ENCODE assay signal across 16 mouse cellular contexts in the genomic region with DNA sequence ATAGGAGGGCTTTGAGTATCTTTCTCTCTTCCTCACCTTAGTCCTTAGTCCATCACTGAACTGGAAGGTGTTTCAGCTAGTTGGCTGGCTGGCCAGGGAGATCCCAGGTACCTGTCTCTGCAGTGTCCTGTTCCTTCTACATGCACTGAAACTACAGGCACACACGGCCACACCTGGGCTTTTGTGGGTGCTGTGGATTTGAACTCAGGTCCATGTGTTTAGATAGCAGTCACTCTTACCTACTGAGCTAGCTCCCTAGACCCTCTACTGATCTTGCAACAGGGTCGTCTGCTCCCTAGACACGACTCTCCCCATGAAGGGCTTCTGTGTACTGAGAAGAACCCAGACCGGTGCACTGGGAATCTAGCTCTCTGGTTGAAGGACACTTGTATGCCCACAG. TPM values are rescaled to one million over a fixed set of nuclear protein-coding genes. Genes with fewer than 3 reads are reported as not detected.
DNase-seq lines count a peak whose midpoint lies in the region; ATAC-seq and TF ChIP-seq lines count a peak whose summit lies in the region.
"Had no signal": no experiment of that assay in that cellular context is flagged by ENCODE, and none has a peak within 500 bp of the region (broad histone marks: within the 10 kb centered on the region; RNA-seq: fewer than 3 reads in every experiment).

No protein-coding gene starts in this region.

- no peak for TF ChIP-seq CTCF in heart, adult 2 months (IDR thresholded peaks at IDR 0.05)

- no peaks in the 10 kb centered on the region for H3K9me3 ChIP-seq in kidney, embryonic 15.5 days (replicated peaks)
- H3K9me3 ChIP-seq in embryonic facial prominence, embryonic 14.5 days (ENCODE audit: control insufficient read depth, low read length), result no peaks in the 10 kb centered on the region
- H3K9me3 ChIP-seq in limb, embryonic 10.5 days (replicated peaks), result no peaks in the 10 kb centered on the region
- H3K9me3 ChIP-seq: liver, embryonic 13.5 days; midbrain, embryonic 12.5 days had no signal

- H3K9ac ChIP-seq in heart, adult 2 months (ENCODE audit: low read depth, low read length), result no peak overlapping the region
- H3K9ac ChIP-seq in kidney, embryonic 15.5 days, result no peak overlapping the region
- H3K9ac ChIP-seq in embryonic facial prominence, embryonic 14.5 days (ENCODE audit: low read depth, low read length), result no peak overlapping the region
- H3K9ac ChIP-seq: liver, embryonic 13.5 days; midbrain, embryonic 12.5 days had no signal

- no peaks in the 10 kb centered on the region for H3K79me2 ChIP-seq in heart, adult 2 months (replicated peaks; ENCODE audit: control insufficient read depth, insufficient read depth, low read length)

- no peak for TF ChIP-seq POLR2A in heart, adult 2 months (IDR thresholded peaks at IDR 0.05; ENCODE audit: insufficient read depth, low read depth, low read length)

- H3K4me3 ChIP-seq in heart, adult 2 months, result no peak overlapping the region
- H3K4me3 ChIP-seq in kidney, embryonic 15.5 days (replicated peaks), result no peak overlapping the region
- H3K4me3 ChIP-seq in embryonic facial prominence, embryonic 14.5 days (ENCODE audit: low read depth, low read length), result no peak overlapping the region
- H3K4me3 ChIP-seq in limb, embryonic 10.5 days, result no peak overlapping the region
- H3K4me3 ChIP-seq: liver, embryonic 13.5 days; midbrain, embryonic 12.5 days had no signal

- H3K27me3 ChIP-seq in heart, adult 2 months (ENCODE audit: control insufficient read depth, insufficient read depth, low read length), result no peaks in the 10 kb centered on the region
- H3K27me3 ChIP-seq in kidney, embryonic 15.5 days, result no peaks in the 10 kb centered on the region
- no peaks in the 10 kb centered on the region for H3K27me3 ChIP-seq in embryonic facial prominence, embryonic 14.5 days (replicated peaks; ENCODE audit: control insufficient read depth, insufficient read depth, low read length)
- H3K27me3 ChIP-seq in limb, embryonic 10.5 days (ENCODE audit: low read depth, poor library complexity, severe bottlenecking), result no peaks in the 10 kb centered on the region
- H3K27me3 ChIP-seq: CH12.LX; liver, embryonic 13.5 days; midbrain, embryonic 12.5 days had no signal

- 60% methylated on average over 4 of the region's 4 CpGs for WGBS in heart, adult 2 months
- 85% methylated on average over 4 of the region's 4 CpGs for WGBS in kidney, embryonic 15.5 days
- 74% methylated on average over 4 of the region's 4 CpGs for WGBS in embryonic facial prominence, embryonic 14.5 days
- 80% methylated on average over 4 of the region's 4 CpGs for WGBS in limb, embryonic 10.5 days

- intact Hi-C loops in heart, adult 2 months (cut with DNase I), result no loop called here

- DNase-seq in heart, adult 2 months, result no peak
- DNase-seq in heart, postnatal 4 days, result no peak
- no peak for DNase-seq in kidney, postnatal 36 days
- DNase-seq in embryonic facial prominence, embryonic 14.5 days (ENCODE audit: low spot score), result no peak
- DNase-seq in limb, embryonic 10.5 days (ENCODE audit: low spot score), result no peak
- no peak for DNase-seq in cerebellum, postnatal 4 days (ENCODE audit: low spot score in 2 of 2)
- DNase-seq in frontal cortex, postnatal 25 days (ENCODE audit: low spot score in 2 of 2), result no peak
- DNase-seq: cerebellum, adult 9-11 months; left cerebral cortex, postnatal 4 days; liver, embryonic 13.5 days; right cerebral cortex, postnatal 25 days had no signal

- H3K27ac ChIP-seq in heart, adult 2 months, result peak overlapping the region; percentile 74
- H3K27ac ChIP-seq in kidney, embryonic 15.5 days, result 0 out of 2 replicates have a peak overlapping the region, but pooled peaks have one; percentile 64
- H3K27ac ChIP-seq in embryonic facial prominence, embryonic 14.5 days (replicated peaks; ENCODE audit: low read depth, low read length), result peak overlapping the region; percentile 11; the same call in 1 of the 2 replicates
- H3K27ac ChIP-seq in limb, embryonic 10.5 days, result peak overlapping the region; percentile 30; the same call in 1 of the 2 replicates
- H3K27ac ChIP-seq: liver, embryonic 13.5 days; macrophage; midbrain, embryonic 12.5 days had no signal

- TF ChIP-seq EP300 in heart, adult 2 months (IDR thresholded peaks at IDR 0.05; ENCODE audit: insufficient read depth, low read depth, low read length), result no peak

- peaks cover 21% of the 10 kb centered on the region for H3K4me1 ChIP-seq in heart, adult 2 months (ENCODE audit: control insufficient read depth, insufficient read depth, low read length)
- peaks cover 22% of the 10 kb centered on the region for H3K4me1 ChIP-seq in kidney, embryonic 15.5 days
- H3K4me1 ChIP-seq in embryonic facial prominence, embryonic 14.5 days (ENCODE audit: control insufficient read depth, insufficient read depth, low read length), result 0 out of 2 replicates have a peak, but pooled peaks cover 5% of the 10 kb centered on the region
- H3K4me1 ChIP-seq in limb, embryonic 10.5 days, result peaks cover 26% of the 10 kb centered on the region
- H3K4me1 ChIP-seq: midbrain, embryonic 12.5 days had no signal

- H3K36me3 ChIP-seq in heart, adult 2 months (ENCODE audit: control insufficient read depth, insufficient read depth, low read length), result peaks cover 7% of the 10 kb centered on the region; the same call in 1 of the 2 replicates
- peaks cover 3% of the 10 kb centered on the region for H3K36me3 ChIP-seq in kidney, embryonic 15.5 days
- H3K36me3 ChIP-seq in embryonic facial prominence, embryonic 14.5 days (ENCODE audit: control insufficient read depth, insufficient read depth, low read length), result no peaks in the 10 kb centered on the region
- H3K36me3 ChIP-seq in limb, embryonic 10.5 days, result peaks cover 11% of the 10 kb centered on the region
- H3K36me3 ChIP-seq: liver, embryonic 13.5 days had no signal

- no peak for ATAC-seq in kidney, embryonic 15.5 days (replicated peaks; ENCODE audit: low FRiP score)
- ATAC-seq in embryonic facial prominence, embryonic 14.5 days (ENCODE audit: low read depth), result no peak
- ATAC-seq: hindbrain, embryonic 16.5 days had no signal

- no peak overlapping the region for H3K4me2 ChIP-seq in kidney, embryonic 15.5 days
- no peak overlapping the region for H3K4me2 ChIP-seq in embryonic facial prominence, embryonic 14.5 days (ENCODE audit: low read depth, low read length)
- H3K4me2 ChIP-seq: liver, embryonic 13.5 days; midbrain, embryonic 12.5 days had no signal

RNA-seq across cellular contexts. Expression of gene Mmp15, which starts 25.0 kb away (rescaled TPM):
- total RNA-seq in heart, adult 2 months (2021), result 10 to 100 TPM; 53.4 to 67.5 TPM
- polyA plus RNA-seq in heart, adult 2 months (2012; rRNA removed), result 56.7 and 58.4 TPM in 2 replicates
- total RNA-seq in heart, postnatal 4 days (2021), result 100 to 1,000 TPM; 146 to 149 TPM
- polyA plus RNA-seq in kidney, embryonic 15.5 days (2015; fragmentation: Nextera tagmentation; extraction: Ambion mirVana), result 10.0 and 12.3 TPM in 2 replicates
- 14.9 and 15.3 TPM in 2 replicates for polyA plus RNA-seq in embryonic facial prominence, embryonic 14.5 days (2014; fragmentation: Nextera tagmentation; extraction: Ambion mirVana)
- polyA plus RNA-seq in limb, embryonic 10.5 days (2016; fragmentation: Nextera tagmentation; extraction: Ambion mirVana), result 9.5 and 10.3 TPM in 2 replicates

RNA-seq across cellular contexts. Expression of gene Usb1, which starts 45.0 kb away (rescaled TPM):
- 10 to 100 TPM; 12.2 to 15.2 TPM for total RNA-seq in heart, adult 2 months (2021)
- polyA plus RNA-seq in heart, adult 2 months (2012; rRNA removed), result 23.9 and 31.1 TPM in 2 replicates
- 10 to 100 TPM; 20.2 to 22.4 TPM for total RNA-seq in heart, postnatal 4 days (2021)
- 47.0 and 49.0 TPM in 2 replicates for polyA plus RNA-seq in kidney, embryonic 15.5 days (2015; fragmentation: Nextera tagmentation; extraction: Ambion mirVana)
- polyA plus RNA-seq in embryonic facial prominence, embryonic 14.5 days (2014; fragmentation: Nextera tagmentation; extraction: Ambion mirVana), result 36.3 and 38.0 TPM in 2 replicates
- 42.0 and 45.2 TPM in 2 replicates for polyA plus RNA-seq in limb, embryonic 10.5 days (2016; fragmentation: Nextera tagmentation; extraction: Ambion mirVana)

RNA-seq across cellular contexts. Expression of gene Zfp319, which starts 45.4 kb away (rescaled TPM):
- total RNA-seq in heart, adult 2 months (2021), result 1 to 10 TPM; 7.6 to 8.1 TPM
- 5.5 and 7.3 TPM in 2 replicates for polyA plus RNA-seq in heart, adult 2 months (2012; rRNA removed)
- 10 to 100 TPM; 12.5 to 14.3 TPM for total RNA-seq in heart, postnatal 4 days (2021)
- 8.6 and 9.6 TPM in 2 replicates for polyA plus RNA-seq in kidney, embryonic 15.5 days (2015; fragmentation: Nextera tagmentation; extraction: Ambion mirVana)
- 8.4 and 8.9 TPM in 2 replicates for polyA plus RNA-seq in embryonic facial prominence, embryonic 14.5 days (2014; fragmentation: Nextera tagmentation; extraction: Ambion mirVana)
- polyA plus RNA-seq in limb, embryonic 10.5 days (2016; fragmentation: Nextera tagmentation; extraction: Ambion mirVana), result 10.3 and 11.5 TPM in 2 replicates

RNA-seq across cellular contexts. Expression of gene Cfap20, which starts 57.6 kb away (rescaled TPM):
- 10 to 100 TPM; 21.8 to 24.2 TPM for total RNA-seq in heart, adult 2 months (2021)
- polyA plus RNA-seq in heart, adult 2 months (2012; rRNA removed), result 27.4 and 35.2 TPM in 2 replicates
- 10 to 100 TPM; 66.9 to 72.9 TPM for total RNA-seq in heart, postnatal 4 days (2021)
- 138 and 139 TPM in 2 replicates for polyA plus RNA-seq in kidney, embryonic 15.5 days (2015; fragmentation: Nextera tagmentation; extraction: Ambion mirVana)
- 150 and 152 TPM in 2 replicates for polyA plus RNA-seq in embryonic facial prominence, embryonic 14.5 days (2014; fragmentation: Nextera tagmentation; extraction: Ambion mirVana)
- 134 and 143 TPM in 2 replicates for polyA plus RNA-seq in limb, embryonic 10.5 days (2016; fragmentation: Nextera tagmentation; extraction: Ambion mirVana)

Comparison
In these comparisons a context has a peak if more than half of its experiments do, and no peak if none do; other contexts are left out.
1. H3K27ac ChIP-seq: peak in every context shown above with its lines; median percentile 74 in heart, adult 2 months; 64 in kidney, embryonic 15.5 days; 30 in limb, embryonic 10.5 days; 11 in embryonic facial prominence, embryonic 14.5 days.